Mouse (Mus musculus): ENCODE results near the gene Smurf1. TPM values are rescaled to one million over a fixed set of nuclear protein-coding genes. Genes with fewer than 3 reads are reported as not detected.

Smurf1 gene
- polyA plus RNA-seq (2015; fragmentation: Nextera tagmentation; extraction: Ambion mirVana): 4.6 and 5.1 TPM in 2 replicates

DNA sequence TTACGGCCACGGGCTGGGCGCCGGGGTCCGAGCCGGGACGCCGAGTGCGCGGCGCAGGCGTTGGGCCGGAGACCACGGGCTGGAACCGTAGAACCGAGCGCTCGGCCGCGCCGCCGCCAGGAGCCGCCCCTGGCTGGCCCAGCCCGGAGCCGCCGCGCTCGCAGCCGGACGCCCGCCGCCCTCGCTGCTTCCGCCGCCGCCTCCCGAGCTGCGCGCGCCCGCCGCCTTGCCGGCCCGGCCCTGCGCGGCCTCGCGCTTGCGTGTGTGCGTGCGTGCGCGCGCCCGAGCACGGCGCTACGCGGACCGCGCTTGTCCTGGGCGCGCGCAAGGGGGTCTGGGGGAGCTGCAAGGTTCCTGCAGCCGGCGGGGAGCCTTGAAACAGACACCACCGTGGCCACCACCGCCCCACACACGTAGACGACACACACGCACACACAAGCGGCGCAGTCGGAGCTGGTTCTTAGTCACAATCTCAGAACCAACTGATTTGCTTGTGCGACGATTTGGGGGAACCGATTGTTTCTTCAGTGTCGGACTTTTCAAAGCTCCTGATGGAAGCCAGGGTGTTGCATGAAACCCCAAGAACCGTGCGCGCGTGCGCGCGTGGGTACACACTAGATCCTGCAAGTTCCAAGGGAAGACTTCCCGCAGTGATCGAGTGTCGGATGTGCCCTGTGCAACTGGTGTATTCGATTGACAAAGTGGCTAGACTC lies at the start of gene Smurf1:
Gene Smurf1, minus strand, starts transcription at position 209 of the 713 bp plus-strand sequence.

Other genes with a start within 250 kb of the Smurf1 start
- gene Tmem130, start 204.0 kb downstream of the Smurf1 start, polyA plus RNA-seq (2015; fragmentation: Nextera tagmentation; extraction: Ambion mirVana): 0.05 TPM in 1 of 2 replicates, not detected in the other
- 25.0 and 32.9 TPM in 2 replicates for gene Trrap, start 198.1 kb downstream of the Smurf1 start, polyA plus RNA-seq (2015; fragmentation: Nextera tagmentation; extraction: Ambion mirVana)
- gene Gm4871, start 66.9 kb upstream of the Smurf1 start, polyA plus RNA-seq (2015; fragmentation: Nextera tagmentation; extraction: Ambion mirVana): not detected in 2 replicates
- gene 1700018F24Rik, start 77.1 kb upstream of the Smurf1 start, polyA plus RNA-seq (2015; fragmentation: Nextera tagmentation; extraction: Ambion mirVana): not detected in 2 replicates
- gene Arpc1a, start 118.0 kb upstream of the Smurf1 start, polyA plus RNA-seq (2015; fragmentation: Nextera tagmentation; extraction: Ambion mirVana): 79.3 and 80.8 TPM in 2 replicates
- not detected in 2 replicates for gene Kpna7, start 118.2 kb upstream of the Smurf1 start, polyA plus RNA-seq (2015; fragmentation: Nextera tagmentation; extraction: Ambion mirVana)
- gene Arpc1b, start 148.4 kb upstream of the Smurf1 start, polyA plus RNA-seq (2015; fragmentation: Nextera tagmentation; extraction: Ambion mirVana): 274 and 374 TPM in 2 replicates
- gene Pdap1, start 174.4 kb upstream of the Smurf1 start, polyA plus RNA-seq (2015; fragmentation: Nextera tagmentation; extraction: Ambion mirVana): 69.3 and 76.8 TPM in 2 replicates
- gene Bud31, start 174.5 kb upstream of the Smurf1 start, polyA plus RNA-seq (2015; fragmentation: Nextera tagmentation; extraction: Ambion mirVana): 146 and 156 TPM in 2 replicates
- gene Ptcd1, start 201.3 kb upstream of the Smurf1 start, polyA plus RNA-seq (2015; fragmentation: Nextera tagmentation; extraction: Ambion mirVana): 7.5 and 8.8 TPM in 2 replicates
- gene Cpsf4, start 201.4 kb upstream of the Smurf1 start, polyA plus RNA-seq (2015; fragmentation: Nextera tagmentation; extraction: Ambion mirVana): 33.3 and 37.0 TPM in 2 replicates
- gene Atp5j2, start 226.2 kb upstream of the Smurf1 start, polyA plus RNA-seq (2015; fragmentation: Nextera tagmentation; extraction: Ambion mirVana): 350 and 356 TPM in 2 replicates
- gene Zkscan14, start 236.0 kb upstream of the Smurf1 start, polyA plus RNA-seq (2015; fragmentation: Nextera tagmentation; extraction: Ambion mirVana): 8.8 and 8.9 TPM in 2 replicates
- 3.9 and 4.1 TPM in 2 replicates for gene Zkscan5, start 238.7 kb upstream of the Smurf1 start, polyA plus RNA-seq (2015; fragmentation: Nextera tagmentation; extraction: Ambion mirVana)